Mouse (Mus musculus) ES-Bruce4 (cell line): Measurements from ENCODE around the gene Hsd17b13. TPM values are rescaled to one million over a fixed set of nuclear protein-coding genes. Genes with fewer than 3 reads are reported as not detected.
"Not testable (repeated sequence)": the region's sequence is repeated elsewhere in the genome, so short reads cannot be mapped to it uniquely, and the experiment has no call there.

ENCODE experiments used
- H3K27ac ChIP-seq: 2 replicates; pipeline ENCODE4 v1.5.1; 2012; ENCODE audit warnings: low read length, inconsistent platforms; ENCODE audit not compliant: insufficient read depth
- H3K27me3 ChIP-seq: 2 replicates; pipeline ENCODE4 v1.6.1; 2012; ENCODE audit warnings: mild to moderate bottlenecking, low read length, inconsistent platforms; ENCODE audit not compliant: control insufficient read depth, poor library complexity, insufficient read depth, severe bottlenecking
- H3K36me3 ChIP-seq: 2 replicates; pipeline ENCODE4 v1.6.1; 2012; ENCODE audit warnings: inconsistent platforms, mild to moderate bottlenecking, low read length, moderate library complexity; ENCODE audit not compliant: control insufficient read depth, poor library complexity, insufficient read depth, severe bottlenecking
- H3K4me1 ChIP-seq: one replicate; pipeline ENCODE4 v1.8.1; 2011; ENCODE audit warnings: low read length; ENCODE audit not compliant: control insufficient read depth, insufficient read depth
- H3K4me3 ChIP-seq: 2 replicates; pipeline ENCODE4 v1.5.1; 2011; ENCODE audit warnings: low read depth, mild to moderate bottlenecking, low read length
- H3K9ac ChIP-seq: 2 replicates; pipeline ENCODE4 v1.6.1; 2012; ENCODE audit warnings: low read depth, mild to moderate bottlenecking, inconsistent platforms; ENCODE audit not compliant: poor library complexity, severe bottlenecking
- H3K9me3 ChIP-seq: replicated peaks from 2 replicates; pipeline ENCODE4 v1.6.1; 2012; ENCODE audit warnings: mild to moderate bottlenecking, low read length, inconsistent platforms; ENCODE audit not compliant: control insufficient read depth, poor library complexity, insufficient read depth, severe bottlenecking
- CTCF ChIP-seq: IDR thresholded peaks from one replicate; pipeline ENCODE4 v1.8.1; 2011; ENCODE audit warnings: low read depth, low read length
- EP300 ChIP-seq: IDR thresholded peaks from 2 replicates; pipeline ENCODE4 v1.6.1; 2011; ENCODE audit warnings: low read depth, low read length; ENCODE audit not compliant: insufficient read depth
- POLR2A ChIP-seq: IDR thresholded peaks from one replicate; pipeline ENCODE4 v1.8.1; 2011; ENCODE audit warnings: low read length; ENCODE audit not compliant: insufficient read depth
- polyA plus RNA-seq: library from polyadenylated mRNA; stranded (reverse); fragments of >200 nt; gene quantifications from 2 replicates; pipeline ENCODE4 v1.2.4, GENCODE M21; 2011; ENCODE audit warnings: low read depth; ENCODE audit not compliant: missing spikeins, insufficient read depth, insufficient read length

Hsd17b13 gene
- polyA plus RNA-seq, 1 experiment = not detected

DNA sequence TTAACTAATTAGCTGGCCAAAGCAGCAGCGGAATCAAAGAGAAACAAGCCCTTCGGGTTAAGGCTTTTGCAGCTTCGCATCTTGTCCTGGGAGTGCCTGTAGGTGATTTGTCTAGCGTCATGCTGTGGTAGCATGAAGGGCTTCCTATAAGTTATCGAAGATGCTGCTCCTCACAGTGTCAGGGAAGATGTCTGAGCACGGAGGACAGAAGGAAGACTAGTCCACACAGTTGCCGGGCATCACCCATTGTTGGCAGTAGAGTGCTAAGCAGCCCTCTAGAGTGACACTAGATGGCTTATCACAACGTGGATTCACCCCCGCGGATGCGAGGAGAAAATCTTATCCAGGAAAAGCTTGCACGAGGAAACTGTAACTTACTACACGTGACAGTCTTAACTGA is 4.4 kb downstream of the Hsd17b13 start:
- no peak for TF ChIP-seq EP300
- no peak for TF ChIP-seq CTCF
- no peak for TF ChIP-seq POLR2A
- Histone ChIP-seq H3K4me1 (no peaks in the 10 kb centered on the region), H3K36me3 (no peaks in the 10 kb centered on the region), H3K9ac (no peak overlapping the region), H3K4me3 (no peak overlapping the region), H3K27ac (no peak overlapping the region), H3K9me3 (no peaks in the 10 kb centered on the region), H3K27me3 (no peaks in the 10 kb centered on the region)

- Histone ChIP-seq H3K9me3 (no peaks in the 10 kb centered on the region), H3K27ac (no peak overlapping the region), H3K9ac (no peak overlapping the region), H3K4me3 (no peak overlapping the region), H3K27me3 (no peaks in the 10 kb centered on the region), H3K4me1 (no peaks in the 10 kb centered on the region), H3K36me3 (no peaks in the 10 kb centered on the region)
- TF ChIP-seq EP300 = no peak
- TF ChIP-seq CTCF = no peak
- no peak for TF ChIP-seq POLR2A
These were observed 4.8 kb downstream of the Hsd17b13 start for GRCm38 (mm10) chr5:103972379-103972778.

GRCm38 (mm10) chr5:103971051-103971450 is 6.2 kb downstream of the Hsd17b13 start:
- Histone ChIP-seq H3K9me3 (no peaks in the 10 kb centered on the region), H3K27ac (no peak overlapping the region), H3K36me3 (no peaks in the 10 kb centered on the region), H3K27me3 (no peaks in the 10 kb centered on the region), H3K4me3 (no peak overlapping the region), H3K9ac (no peak overlapping the region), H3K4me1 (no peaks in the 10 kb centered on the region)
- TF ChIP-seq EP300 (no peak), CTCF (no peak)

DNA sequence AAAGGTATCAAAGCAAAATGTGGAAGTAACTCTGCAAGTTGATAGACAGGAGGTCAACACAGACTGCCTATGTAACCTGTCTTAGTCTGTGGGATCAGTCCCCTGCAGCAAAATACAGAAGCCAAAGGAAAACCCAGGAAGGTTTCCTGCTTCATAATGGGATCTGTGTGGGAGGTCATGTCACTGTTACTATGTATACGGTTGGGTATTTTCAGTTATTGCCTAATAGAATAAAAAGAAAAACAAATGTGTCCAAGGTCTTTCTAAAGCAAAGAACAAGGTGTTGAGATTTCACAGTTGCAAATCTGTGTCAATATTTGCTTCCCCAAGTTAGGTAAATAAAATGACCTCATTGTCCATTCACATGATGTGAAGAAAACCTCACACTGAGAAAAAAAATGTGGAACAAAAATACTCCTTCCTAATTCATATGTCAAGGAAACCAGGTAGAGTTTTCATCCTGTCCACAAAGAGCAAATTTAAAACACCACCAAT is 14.2 kb downstream of the Hsd17b13 start:
- H3K27me3 ChIP-seq = no peaks in the 10 kb centered on the region
- TF ChIP-seq POLR2A = no peak

DNA sequence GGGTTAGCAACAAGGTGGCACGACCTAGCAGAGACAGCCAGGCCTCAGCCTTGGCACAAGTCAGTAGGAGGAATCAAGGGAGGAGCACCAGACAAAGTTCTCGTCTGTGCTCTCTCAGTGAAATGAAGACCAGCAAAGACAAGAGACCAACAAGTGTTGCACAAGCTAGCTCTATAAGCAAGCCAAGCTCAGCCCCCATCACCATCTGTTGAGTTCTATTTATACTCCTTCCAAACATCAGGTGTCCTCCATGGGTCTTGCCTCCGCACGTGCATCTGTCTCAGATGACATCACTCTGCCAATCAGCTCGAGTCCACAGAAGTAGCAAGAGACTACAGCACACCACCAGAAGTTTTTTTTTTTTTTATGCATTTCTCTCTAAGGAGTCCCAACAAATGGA is 22.6 kb downstream of the Hsd17b13 start:
- no peak overlapping the region for H3K27ac ChIP-seq
- no peak for TF ChIP-seq CTCF
- TF ChIP-seq EP300 = no peak
- TF ChIP-seq POLR2A = no peak
- H3K9me3 ChIP-seq = peaks cover 9% of the 10 kb centered on the region
- no peaks in the 10 kb centered on the region for H3K4me1 ChIP-seq
- no peaks in the 10 kb centered on the region for H3K36me3 ChIP-seq
- H3K9ac ChIP-seq = no peak overlapping the region
- H3K27me3 ChIP-seq = no peaks in the 10 kb centered on the region
- H3K4me3 ChIP-seq = no peak overlapping the region

More for the DNA sequence above, 14.2 kb downstream of the Hsd17b13 start:
- Histone ChIP-seq H3K27ac (no peak overlapping the region), H3K4me1 (no peaks in the 10 kb centered on the region), H3K36me3 (no peaks in the 10 kb centered on the region), H3K9me3 (no peaks in the 10 kb centered on the region), H3K4me3 (no peak overlapping the region), H3K9ac (no peak overlapping the region)

DNA sequence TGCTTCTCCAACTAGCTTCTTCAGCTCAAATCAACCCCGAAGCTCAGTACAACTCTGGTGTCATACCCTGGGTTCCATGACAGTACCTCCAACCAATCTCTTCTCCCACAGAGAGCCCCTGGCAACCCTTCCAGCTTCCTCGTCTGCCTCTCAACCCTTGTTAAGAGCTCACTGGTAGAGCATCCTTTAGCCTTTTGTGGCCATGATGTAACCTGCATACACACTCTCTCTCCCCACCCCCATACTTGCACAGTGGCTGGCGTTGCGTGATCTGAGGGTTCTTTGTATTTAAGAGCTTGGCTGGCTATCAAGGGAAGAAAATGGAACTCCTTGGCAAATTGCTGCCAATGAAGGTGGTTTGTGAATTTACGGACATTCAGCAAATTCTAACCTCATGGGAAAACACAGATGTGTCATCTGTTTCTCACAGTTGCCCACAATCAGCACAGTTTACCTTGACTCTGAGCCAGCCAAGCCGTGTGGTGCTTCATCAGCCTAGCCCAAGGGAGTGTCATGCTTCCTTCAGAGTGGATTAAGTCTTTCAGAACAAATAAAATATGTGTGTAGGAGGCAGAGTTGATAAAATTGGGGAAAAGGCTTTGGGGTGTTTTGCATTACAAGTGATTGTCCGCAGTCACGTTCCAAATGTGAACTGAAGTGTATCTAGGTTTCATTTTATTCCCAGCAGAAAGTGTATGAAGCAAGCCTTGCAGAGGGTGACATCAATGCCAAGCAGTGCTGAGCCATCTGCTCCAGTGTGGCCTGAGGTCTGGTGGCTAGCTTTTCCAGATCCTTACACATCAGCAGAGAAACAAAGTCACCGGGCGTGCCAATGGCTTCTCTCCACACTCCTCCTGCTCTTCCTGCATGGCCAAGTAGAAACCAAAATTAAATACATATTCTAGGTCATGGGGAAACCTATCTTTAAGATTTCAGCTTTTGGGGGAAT is 23.8 kb downstream of the Hsd17b13 start:
- TF ChIP-seq POLR2A (no peak), CTCF (no peak), EP300 (no peak)
- H3K9ac ChIP-seq = no peak overlapping the region
- H3K4me3 ChIP-seq = no peak overlapping the region
- H3K4me1 ChIP-seq = no peaks in the 10 kb centered on the region
- no peaks in the 10 kb centered on the region for H3K36me3 ChIP-seq
- no peaks in the 10 kb centered on the region for H3K27me3 ChIP-seq
- peaks cover 13% of the 10 kb centered on the region for H3K9me3 ChIP-seq
- no peak overlapping the region for H3K27ac ChIP-seq

DNA sequence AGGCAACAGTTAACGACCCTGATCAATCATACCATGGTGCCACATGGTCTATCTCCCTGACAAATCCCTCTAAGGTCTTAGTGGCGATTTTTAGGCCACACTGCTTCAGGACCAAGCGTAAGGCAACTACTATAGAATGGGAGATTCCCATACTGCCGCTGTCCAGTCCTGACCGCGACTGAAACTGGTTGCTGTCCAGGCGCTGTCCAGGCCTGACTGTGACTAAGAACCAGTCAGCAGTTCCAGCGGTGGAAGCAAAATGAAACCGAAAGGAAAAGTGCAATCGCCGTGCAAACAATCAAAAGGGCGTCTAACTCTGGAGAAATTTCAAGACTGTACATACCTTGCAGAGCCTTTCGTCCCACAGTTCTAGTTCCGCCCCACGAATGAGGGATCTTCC is 27.1 kb downstream of the Hsd17b13 start:
- H3K36me3 ChIP-seq, H3K4me1 ChIP-seq, H3K27me3 ChIP-seq: not testable (repeated sequence)

More for the DNA sequence above, 27.1 kb downstream of the Hsd17b13 start:
- H3K9ac ChIP-seq, H3K27ac ChIP-seq, H3K4me3 ChIP-seq: not testable (repeated sequence)
- H3K9me3 ChIP-seq = peaks cover 31% of the 10 kb centered on the region
